ENCODE assay signal across 8 mouse cellular contexts in genomic region chr3:34198228-34198627, GRCm38 (mm10).
DNase-seq lines count a peak whose midpoint lies in the region; ATAC-seq and TF ChIP-seq lines count a peak whose summit lies in the region.

No protein-coding gene starts in this region.

- H3K9ac ChIP-seq in hindbrain, postnatal 0 days (replicated peaks; ENCODE audit: low read length) = no peak overlapping the region

- no peak overlapping the region for H3K4me3 ChIP-seq in hindbrain, postnatal 0 days (ENCODE audit: low read length)
- H3K4me3 ChIP-seq in olfactory bulb, adult 2 months (ENCODE audit: insufficient read depth, low read depth, low read length) = peak overlapping the region; percentile 19; the same call in 1 of the 2 replicates

- DNase-seq in cerebellum, adult 18-20 months = peak; percentile 3
- peak; percentile 39 for DNase-seq in ZHBTc4 (ENCODE audit: low read depth, low spot score)
- DNase-seq in hindbrain, postnatal 0 days (ENCODE audit: low spot score) = peak; percentile 68
- peak; percentile 49 to 57 for DNase-seq in left cerebral cortex, postnatal 10 days (ENCODE audit: extremely low spot score in 1 of 2, low spot score in 2 of 2)

- H3K9me3 ChIP-seq in hindbrain, postnatal 0 days (ENCODE audit: low read length) = no peaks in the 10 kb centered on the region

- H3K36me3 ChIP-seq in hindbrain, postnatal 0 days (ENCODE audit: insufficient read depth, low read length) = no peaks in the 10 kb centered on the region

- no peak for ATAC-seq in cerebellum, adult (ENCODE audit: insufficient number of reproducible peaks, low FRiP score, low TSS enrichment)
- ATAC-seq in frontal cortex, adult (ENCODE audit: low TSS enrichment) = peak; percentile 92
- ATAC-seq in hindbrain, postnatal 0 days = peak; percentile 75
- no peak for ATAC-seq in megakaryocyte progenitor cell, adult 5-6 weeks (replicated peaks; ENCODE audit: poor library complexity)

- peak; percentile 71 for TF ChIP-seq CTCF in hindbrain, postnatal 0 days (IDR thresholded peaks at IDR 0.05; ENCODE audit: low read depth)
- peak; percentile 59 for TF ChIP-seq CTCF in olfactory bulb, adult 2 months (IDR thresholded peaks at IDR 0.05; ENCODE audit: insufficient read depth, low read depth, low read length)

- H3K4me1 ChIP-seq in hindbrain, postnatal 0 days (ENCODE audit: insufficient read depth, low read length) = peaks cover 3% of the 10 kb centered on the region; the same call in 1 of the 2 replicates
- peaks cover 3% of the 10 kb centered on the region; the same call in 1 of the 2 replicates for H3K4me1 ChIP-seq in olfactory bulb, adult 2 months (ENCODE audit: control insufficient read depth, insufficient read depth, low read length)

- WGBS in hindbrain, postnatal 0 days = 35% methylated on average over 8 of the region's 8 CpGs
- WGBS in olfactory bulb, adult 2 months = 22% methylated on average over 8 of the region's 8 CpGs

- no peak for TF ChIP-seq POLR2A in olfactory bulb, adult 2 months (IDR thresholded peaks at IDR 0.05; ENCODE audit: insufficient read depth, low read depth, low read length)

- peak overlapping the region; percentile 19; the same call in 1 of the 2 replicates for H3K4me2 ChIP-seq in hindbrain, postnatal 0 days (ENCODE audit: low read depth, low read length)

- H3K27ac ChIP-seq in hindbrain, postnatal 0 days = no peak overlapping the region
- H3K27ac ChIP-seq in olfactory bulb, adult 2 months (ENCODE audit: insufficient read depth, low read depth, low read length) = 0 out of 2 replicates have a peak overlapping the region, but pooled peaks have one; percentile 32

- intact Hi-C loops in left cerebral cortex, postnatal 10 days (cut with DNase I) = loop anchor here (5.0 to 10.0 kb wide), 2 partner anchors 121 to 243 kb away; no protein-coding TSS in a partner anchor

- no peaks in the 10 kb centered on the region for H3K27me3 ChIP-seq in hindbrain, postnatal 0 days (ENCODE audit: insufficient read depth, low read length)

Comparison
In these comparisons a context has a peak if more than half of its experiments do, and no peak if none do; other contexts are left out.
1. DNase-seq: peak in every context shown above with its lines; median percentile 68 in hindbrain, postnatal 0 days; 53 in left cerebral cortex, postnatal 10 days; 39 in ZHBTc4; 3 in cerebellum, adult 18-20 months.
2. ATAC-seq: peak in frontal cortex, adult (single experiment) and hindbrain, postnatal 0 days (single experiment); none in cerebellum, adult (single experiment) and megakaryocyte progenitor cell, adult 5-6 weeks (single experiment).